Mouse (Mus musculus) kidney, postnatal 10 days (tissue): ENCODE measurements around the gene Cwc22.

ENCODE experiments used
- DNase-seq: peaks from one replicate; pipeline ENCODE4 v3.0.0; 2021; ENCODE audit warnings: mixed read lengths

Gene Cwc22

GRCm38 (mm10) chr2:77871146-77871545, 75.0 kb downstream of the Cwc22 start:
- no peak for DNase-seq

GRCm38 (mm10) chr2:77869729-77870280, 76.4 kb downstream of the Cwc22 start:
- DNase-seq, result no peak

GRCm38 (mm10) chr2:77863934-77864333, 82.2 kb downstream of the Cwc22 start:
- no peak for DNase-seq

- DNase-seq, result peak; percentile 8
Measured at GRCm38 (mm10) chr2:77863522-77863921, 82.7 kb downstream of the Cwc22 start.

- DNase-seq, result no peak
Measured at GRCm38 (mm10) chr2:77841464-77841863, 104.7 kb downstream of the Cwc22 start.

GRCm38 (mm10) chr2:77839587-77839986, 106.6 kb downstream of the Cwc22 start:
- DNase-seq, result no peak

- DNase-seq, result no peak
Measured at GRCm38 (mm10) chr2:77838688-77839087, 107.5 kb downstream of the Cwc22 start.

GRCm38 (mm10) chr2:77835781-77836180, 110.4 kb downstream of the Cwc22 start:
- DNase-seq, result no peak
